Mouse (Mus musculus): Measurements from ENCODE around the gene Atoh8.

DNA sequence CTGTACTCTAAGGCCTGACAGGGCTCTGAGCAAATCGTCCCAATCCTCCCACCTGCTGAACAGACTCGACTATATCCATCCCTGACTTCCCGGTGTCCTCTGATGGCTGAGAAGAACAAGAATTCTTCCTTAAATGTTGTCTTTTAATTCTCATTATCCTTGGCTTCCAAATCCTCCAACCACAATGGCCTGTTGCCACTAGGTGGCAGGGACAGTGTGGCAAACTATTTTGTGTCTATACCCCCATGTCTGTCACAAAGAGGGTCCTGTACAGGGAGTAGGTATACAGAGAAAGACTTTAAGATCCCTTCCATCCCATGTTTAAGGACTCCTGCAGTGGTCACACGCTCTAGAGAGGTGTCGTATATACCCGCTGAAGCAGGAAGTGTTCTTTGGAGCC lies 14.1 kb downstream of the Atoh8 start:
- TF ChIP-seq POLR2A (IDR thresholded peaks at IDR 0.05; ENCODE audit: insufficient read depth, low read depth, low read length), result no peak
- TF ChIP-seq CTCF (IDR thresholded peaks at IDR 0.05), result peak; percentile 55
